Mouse (Mus musculus): ENCODE data around the gene Slc25a17.

Gene Slc25a17

GRCm38 (mm10) chr15:81300520-81301069 lies 60.0 kb downstream of the Slc25a17 start:
- DNase-seq = peak; percentile 38

GRCm38 (mm10) chr15:81299549-81299948 lies 61.1 kb downstream of the Slc25a17 start:
- DNase-seq = no peak

- no peak for DNase-seq
Measured at GRCm38 (mm10) chr15:81298213-81298612, 62.4 kb downstream of the Slc25a17 start.

- DNase-seq = no peak
Measured at GRCm38 (mm10) chr15:81297543-81297942, 63.1 kb downstream of the Slc25a17 start.

- DNase-seq = no peak
Measured at GRCm38 (mm10) chr15:81294897-81295296, 65.7 kb downstream of the Slc25a17 start.

- no peak for DNase-seq
Measured at GRCm38 (mm10) chr15:81294386-81294785, 66.2 kb downstream of the Slc25a17 start.

- DNase-seq = no peak
Measured at GRCm38 (mm10) chr15:81290747-81291146, 69.9 kb downstream of the Slc25a17 start.

- DNase-seq = no peak
Measured at GRCm38 (mm10) chr15:81290230-81290629, 70.4 kb downstream of the Slc25a17 start.

GRCm38 (mm10) chr15:81284121-81284734 lies 76.4 kb downstream of the Slc25a17 start:
- no peak for DNase-seq

- DNase-seq = no peak
Measured at GRCm38 (mm10) chr15:81278699-81279098, 81.9 kb downstream of the Slc25a17 start.

GRCm38 (mm10) chr15:81277928-81278327 lies 82.7 kb downstream of the Slc25a17 start:
- peak; percentile 31 for DNase-seq

- no peak for DNase-seq
Measured at GRCm38 (mm10) chr15:81273361-81273760, 87.3 kb downstream of the Slc25a17 start.

GRCm38 (mm10) chr15:81272305-81273053 lies 88.1 kb downstream of the Slc25a17 start:
- DNase-seq = peak; percentile 47
